8 mouse cellular contexts compared by ENCODE assay signal in genomic region chr11:117114592-117115345, GRCm38 (mm10). TPM values are rescaled to one million over a fixed set of nuclear protein-coding genes. Genes with fewer than 3 reads are reported as not detected.
DNase-seq lines count a peak whose midpoint lies in the region; ATAC-seq and TF ChIP-seq lines count a peak whose summit lies in the region.

TSS of gene Sec14l1 (plus strand) at chr11:117115168.

- H3K36me3 ChIP-seq in forebrain, embryonic 10.5 days (replicated peaks), result peaks cover 15% of the 10 kb centered on the region
- H3K36me3 ChIP-seq in heart, embryonic 15.5 days, result peaks cover 3% of the 10 kb centered on the region; the same call in 1 of the 2 replicates
- peaks cover 10% of the 10 kb centered on the region for H3K36me3 ChIP-seq in liver, embryonic 14.5 days (replicated peaks; ENCODE audit: control insufficient read depth, insufficient read depth, low read depth)
- H3K36me3 ChIP-seq in neural tube, embryonic 11.5 days (ENCODE audit: control insufficient read depth, insufficient read depth, low read length), result no peaks in the 10 kb centered on the region; the same call in 1 of the 2 replicates
- 0 out of 2 replicates have a peak, but pooled peaks cover 5% of the 10 kb centered on the region for H3K36me3 ChIP-seq in stomach, postnatal 0 days (ENCODE audit: control insufficient read depth, insufficient read depth, low read length)

- H3K9ac ChIP-seq in heart, embryonic 15.5 days, result peak within 1 kb of the TSS; percentile 87
- peak within 1 kb of the TSS; percentile 86 for H3K9ac ChIP-seq in liver, embryonic 14.5 days (replicated peaks)
- H3K9ac ChIP-seq in neural tube, embryonic 11.5 days (ENCODE audit: low read length), result peak within 1 kb of the TSS; percentile 78
- H3K9ac ChIP-seq in stomach, postnatal 0 days (ENCODE audit: low read length), result peak within 1 kb of the TSS; percentile 90

- H3K4me3 ChIP-seq in forebrain, embryonic 10.5 days, result peak within 1 kb of the TSS; percentile 75
- H3K4me3 ChIP-seq in heart, embryonic 15.5 days, result peak within 1 kb of the TSS; percentile 79
- peak within 1 kb of the TSS; percentile 77 to 81 for H3K4me3 ChIP-seq in liver, embryonic 14.5 days (ENCODE audit: insufficient read depth in 1 of 2, low read depth in 2 of 2, low read length in 2 of 2)
- peak within 1 kb of the TSS; percentile 87 for H3K4me3 ChIP-seq in neural tube, embryonic 11.5 days (ENCODE audit: low read depth, low read length)
- H3K4me3 ChIP-seq in stomach, postnatal 0 days (ENCODE audit: low read depth, low read length), result peak within 1 kb of the TSS; percentile 90

- WGBS in forebrain, embryonic 10.5 days, result 1% methylated on average over 67 of the region's 67 CpGs
- WGBS in heart, embryonic 15.5 days, result under 1% methylated on average over 59 of the region's 67 CpGs
- WGBS in liver, embryonic 14.5 days (ENCODE audit: insufficient replicate concordance), result 1% methylated on average over 65 of the region's 67 CpGs
- WGBS in neural tube, embryonic 11.5 days, result 0% methylated on average over 51 of the region's 67 CpGs
- WGBS in stomach, postnatal 0 days, result under 1% methylated on average over 48 of the region's 67 CpGs

- H3K27me3 ChIP-seq in forebrain, embryonic 10.5 days (ENCODE audit: poor library complexity, severe bottlenecking), result no peaks in the 10 kb centered on the region
- no peaks in the 10 kb centered on the region for H3K27me3 ChIP-seq in heart, embryonic 15.5 days
- no peaks in the 10 kb centered on the region for H3K27me3 ChIP-seq in liver, embryonic 14.5 days (ENCODE audit: control insufficient read depth, insufficient read depth, low read length)
- H3K27me3 ChIP-seq in neural tube, embryonic 11.5 days (ENCODE audit: control insufficient read depth, insufficient read depth, low read length), result no peaks in the 10 kb centered on the region
- no peaks in the 10 kb centered on the region for H3K27me3 ChIP-seq in stomach, postnatal 0 days (ENCODE audit: control insufficient read depth, insufficient read depth, low read length)

- DNase-seq in c-Kit-negative CD71-positive TER-119-positive erythroid progenitor cells, embryonic 14.5 days (ENCODE audit: low read depth, low spot score), result peak; percentile 94
- peak; percentile 100 for DNase-seq in forebrain, embryonic 10.5 days (ENCODE audit: extremely low spot score, low spot score)
- DNase-seq in kidney, postnatal 25 days, result peak; percentile 99 to 100
- peak; percentile 90 to 91 (median 90) for DNase-seq in liver, embryonic 14.5 days (ENCODE audit: low read depth in 3 of 3, low spot score in 3 of 3)
- peak; percentile 99 for DNase-seq in neural tube, embryonic 11.5 days (ENCODE audit: low spot score)
- DNase-seq in stomach, postnatal 0 days (ENCODE audit: low spot score), result peak; percentile 99

- TF ChIP-seq CTCF in liver, embryonic 14.5 days (IDR thresholded peaks at IDR 0.05; ENCODE audit: low read depth), result no peak
- TF ChIP-seq CTCF in stomach, postnatal 0 days (IDR thresholded peaks at IDR 0.05; ENCODE audit: low read depth), result no peak

- ATAC-seq in CD4-positive, CD25-positive, alpha-beta regulatory T cell, adult 4 months, result peak; percentile 83
- ATAC-seq in heart, embryonic 15.5 days (replicated peaks; ENCODE audit: insufficient number of reproducible peaks, insufficient read depth, low FRiP score, low read depth), result peak; percentile 93
- peak; percentile 96 for ATAC-seq in liver, embryonic 14.5 days (ENCODE audit: insufficient read depth)
- peak; percentile 96 for ATAC-seq in neural tube, embryonic 11.5 days (ENCODE audit: insufficient read depth, low FRiP score, low TSS enrichment)
- peak; percentile 91 for ATAC-seq in stomach, postnatal 0 days (ENCODE audit: low FRiP score, low TSS enrichment)

- TF ChIP-seq EP300 in liver, embryonic 14.5 days (IDR thresholded peaks at IDR 0.05; ENCODE audit: low read depth), result peak; percentile 38; the same call in 1 of the 2 replicates
- no peak for TF ChIP-seq EP300 in stomach, postnatal 0 days (optimal IDR thresholded peaks at IDR 0.05)

- H3K9me3 ChIP-seq in forebrain, embryonic 10.5 days, result peaks cover 3% of the 10 kb centered on the region; the same call in 1 of the 2 replicates
- H3K9me3 ChIP-seq in heart, embryonic 15.5 days (replicated peaks), result no peaks in the 10 kb centered on the region
- H3K9me3 ChIP-seq in liver, embryonic 14.5 days (ENCODE audit: control insufficient read depth, low read length), result no peaks in the 10 kb centered on the region
- H3K9me3 ChIP-seq in neural tube, embryonic 11.5 days (ENCODE audit: control insufficient read depth, low read length), result no peaks in the 10 kb centered on the region
- no peaks in the 10 kb centered on the region for H3K9me3 ChIP-seq in stomach, postnatal 0 days (ENCODE audit: control insufficient read depth, low read length)

- peaks cover 67% of the 10 kb centered on the region for H3K4me1 ChIP-seq in forebrain, embryonic 10.5 days
- H3K4me1 ChIP-seq in heart, embryonic 15.5 days (replicated peaks), result peaks cover 52% of the 10 kb centered on the region
- peaks cover 34 to 40% of the 10 kb centered on the region in 2 experiments for H3K4me1 ChIP-seq in liver, embryonic 14.5 days (replicated peaks; ENCODE audit: control insufficient read depth in 2 of 2, insufficient read depth in 2 of 2, low read length in 1 of 2)
- peaks cover 24% of the 10 kb centered on the region for H3K4me1 ChIP-seq in neural tube, embryonic 11.5 days (ENCODE audit: control insufficient read depth, insufficient read depth, low read length)
- H3K4me1 ChIP-seq in stomach, postnatal 0 days (replicated peaks; ENCODE audit: control insufficient read depth, insufficient read depth), result peaks cover 7% of the 10 kb centered on the region; the same call in 1 of the 2 replicates

- peak within 1 kb of the TSS; percentile 79 for H3K4me2 ChIP-seq in heart, embryonic 15.5 days
- peak within 1 kb of the TSS; percentile 76 for H3K4me2 ChIP-seq in liver, embryonic 14.5 days (ENCODE audit: low read depth)
- peak within 1 kb of the TSS; percentile 65 for H3K4me2 ChIP-seq in neural tube, embryonic 11.5 days (ENCODE audit: low read depth)
- peak within 1 kb of the TSS; percentile 73 for H3K4me2 ChIP-seq in stomach, postnatal 0 days (replicated peaks; ENCODE audit: low read depth)

- peak within 1 kb of the TSS; percentile 93 for H3K27ac ChIP-seq in forebrain, embryonic 10.5 days
- H3K27ac ChIP-seq in heart, embryonic 15.5 days, result peak within 1 kb of the TSS; percentile 99
- H3K27ac ChIP-seq in liver, embryonic 14.5 days, result peak within 1 kb of the TSS; percentile 99
- H3K27ac ChIP-seq in neural tube, embryonic 11.5 days (ENCODE audit: low read depth, low read length), result peak within 1 kb of the TSS; percentile 97
- peak within 1 kb of the TSS; percentile 97 for H3K27ac ChIP-seq in stomach, postnatal 0 days (replicated peaks)

RNA-seq across cellular contexts. Expression of gene Sec14l1, which starts in this region (rescaled TPM):
- 10 to 100 TPM; 11.9 to 18.9 TPM for polyA plus RNA-seq in CD4-positive, CD25-positive, alpha-beta regulatory T cell, adult 4 months (2017; shearing (Covaris generic))
- polyA plus RNA-seq in forebrain, embryonic 10.5 days (2016; fragmentation: Nextera tagmentation; extraction: Ambion mirVana), result 44.3 and 46.7 TPM in 2 replicates
- 42.1 and 48.8 TPM in 2 replicates for polyA plus RNA-seq in heart, embryonic 15.5 days (2015; fragmentation: Nextera tagmentation; extraction: Ambion mirVana)
- polyA plus RNA-seq in liver, embryonic 14.5 days (2012; rRNA removed), result 12.3 and 13.0 TPM in 2 replicates
- 10.5 and 12.8 TPM in 2 replicates for polyA plus RNA-seq in liver, embryonic 14.5 days (2014; fragmentation: Nextera tagmentation; extraction: Ambion mirVana)
- polyA plus RNA-seq in neural tube, embryonic 11.5 days (2014; fragmentation: Nextera tagmentation; extraction: Ambion mirVana), result 41.5 and 44.2 TPM in 2 replicates
- polyA plus RNA-seq in stomach, postnatal 0 days (2015; fragmentation: Nextera tagmentation; extraction: Ambion mirVana), result 28.4 and 30.5 TPM in 2 replicates

Comparison
In these comparisons a context has a peak if more than half of its experiments do, and no peak if none do; other contexts are left out.
1. Peak in every context shown above with its lines: DNase-seq, ATAC-seq, H3K4me3 ChIP-seq and H3K27ac ChIP-seq.